Mouse (Mus musculus): ENCODE results near the gene Sema4d. TPM values are rescaled to one million over a fixed set of nuclear protein-coding genes. Genes with fewer than 3 reads are reported as not detected.

Sema4d gene
- total and polyA plus RNA-seq, 3 experiments: 17.3 to 64.7 (median 62.1) TPM

GRCm38 (mm10) chr13:51765369-51765768 lies 28.2 kb downstream of the Sema4d start:
- no peak for ATAC-seq (ENCODE audit: extremely low read depth, insufficient number of reproducible peaks, low FRiP score, poor library complexity, severe bottlenecking)
- no peak overlapping the region for H3K4me3 ChIP-seq (ENCODE audit: low read depth, low read length)
- no peaks in the 10 kb centered on the region for H3K9me3 ChIP-seq (replicated peaks)
- H3K4me1 ChIP-seq (ENCODE audit: insufficient read depth, low read depth, low read length): peaks cover 79% of the 10 kb centered on the region
- TF ChIP-seq TAL1 (conservative IDR thresholded peaks at IDR 0.05; ENCODE audit: low read depth, low read length) (no peak), GATA2 (IDR thresholded peaks at IDR 0.05; ENCODE audit: borderline replicate concordance, low read depth, low read length) (no peak), CTCF (IDR thresholded peaks at IDR 0.05; ENCODE audit: low read depth, low read length) (no peak), GATA1 (IDR thresholded peaks at IDR 0.05; ENCODE audit: borderline replicate concordance, low read length) (no peak), POLR2AphosphoS5 (IDR thresholded peaks at IDR 0.05; ENCODE audit: insufficient replicate concordance, low read depth, low read length) (no peak)
- H3K27me3 ChIP-seq (ENCODE audit: insufficient read depth, low read length): no peaks in the 10 kb centered on the region
- peaks cover 90% of the 10 kb centered on the region for H3K36me3 ChIP-seq (replicated peaks)
- no peak for DNase-seq (ENCODE audit: low spot score)

GRCm38 (mm10) chr13:51763019-51763698 lies 30.4 kb downstream of the Sema4d start:
- TF ChIP-seq TAL1 (conservative IDR thresholded peaks at IDR 0.05; ENCODE audit: low read depth, low read length): no peak
- TF ChIP-seq CTCF (IDR thresholded peaks at IDR 0.05; ENCODE audit: low read depth, low read length): no peak
- TF ChIP-seq POLR2AphosphoS5 (IDR thresholded peaks at IDR 0.05; ENCODE audit: insufficient replicate concordance, low read depth, low read length): no peak
- no peak for TF ChIP-seq GATA1 (IDR thresholded peaks at IDR 0.05; ENCODE audit: borderline replicate concordance, low read length)
- no peak for TF ChIP-seq GATA2 (IDR thresholded peaks at IDR 0.05; ENCODE audit: borderline replicate concordance, low read depth, low read length)
- DNase-seq (ENCODE audit: low spot score) (no peak), ATAC-seq (ENCODE audit: extremely low read depth, insufficient number of reproducible peaks, low FRiP score, poor library complexity, severe bottlenecking) (peak; percentile 65)
- Histone ChIP-seq H3K4me1 (ENCODE audit: insufficient read depth, low read depth, low read length) (peaks cover 80% of the 10 kb centered on the region), H3K4me3 (ENCODE audit: low read depth, low read length) (no peak overlapping the region; the same call in 1 of the 2 replicates), H3K27me3 (ENCODE audit: insufficient read depth, low read length) (no peaks in the 10 kb centered on the region), H3K36me3 (replicated peaks) (peaks cover 90% of the 10 kb centered on the region), H3K9me3 (replicated peaks) (no peaks in the 10 kb centered on the region)

DNA sequence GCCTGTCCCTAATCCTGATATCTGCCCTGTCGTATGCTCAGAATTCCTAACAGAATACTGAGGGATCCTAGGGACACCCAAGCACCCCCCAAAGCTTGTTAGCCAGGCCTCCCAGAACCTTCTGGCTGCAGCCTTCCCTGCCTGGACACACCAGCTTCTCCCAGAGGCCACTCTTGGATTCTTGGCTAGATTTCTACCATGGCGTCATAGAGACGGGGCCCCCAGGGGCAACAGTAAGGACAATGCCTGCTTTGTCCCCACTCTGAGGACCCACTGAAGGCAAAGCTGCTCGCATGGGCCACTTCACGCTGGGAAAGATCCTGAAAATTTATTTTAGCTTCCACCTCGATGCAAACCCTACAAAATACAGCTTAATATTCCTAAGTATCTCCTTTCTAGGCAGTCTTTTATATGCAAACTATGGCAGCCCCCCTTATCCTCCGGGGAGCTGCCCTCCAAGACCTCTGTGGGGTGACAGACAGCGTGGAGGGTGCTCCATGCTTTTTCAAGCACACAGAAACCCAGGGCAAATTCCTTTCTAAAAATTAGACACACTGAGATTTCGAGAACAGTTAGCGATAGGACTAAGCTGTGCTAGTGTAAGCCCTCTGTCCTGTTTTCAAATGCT lies 32.2 kb downstream of the Sema4d start:
- H3K4me1 ChIP-seq (ENCODE audit: insufficient read depth, low read depth, low read length): peaks cover 85% of the 10 kb centered on the region
- ATAC-seq (ENCODE audit: extremely low read depth, insufficient number of reproducible peaks, low FRiP score, poor library complexity, severe bottlenecking): no peak
- DNase-seq (ENCODE audit: low spot score): no peak
- TF ChIP-seq POLR2AphosphoS5 (IDR thresholded peaks at IDR 0.05; ENCODE audit: insufficient replicate concordance, low read depth, low read length): no peak
- no peak for TF ChIP-seq GATA2 (IDR thresholded peaks at IDR 0.05; ENCODE audit: borderline replicate concordance, low read depth, low read length)
- TF ChIP-seq TAL1 (conservative IDR thresholded peaks at IDR 0.05; ENCODE audit: low read depth, low read length): no peak
- TF ChIP-seq CTCF (IDR thresholded peaks at IDR 0.05; ENCODE audit: low read depth, low read length): no peak
- no peak for TF ChIP-seq GATA1 (IDR thresholded peaks at IDR 0.05; ENCODE audit: borderline replicate concordance, low read length)
- H3K36me3 ChIP-seq (replicated peaks): peaks cover 85% of the 10 kb centered on the region
- H3K4me3 ChIP-seq (ENCODE audit: low read depth, low read length): no peak overlapping the region
- H3K27me3 ChIP-seq (ENCODE audit: insufficient read depth, low read length): no peaks in the 10 kb centered on the region
- H3K9me3 ChIP-seq (replicated peaks): no peaks in the 10 kb centered on the region

- H3K9me3 ChIP-seq (replicated peaks): no peaks in the 10 kb centered on the region
- H3K36me3 ChIP-seq (replicated peaks): peaks cover 86% of the 10 kb centered on the region
- no peak overlapping the region for H3K4me3 ChIP-seq (ENCODE audit: low read depth, low read length)
- DNase-seq (ENCODE audit: low spot score): no peak
- peaks cover 87% of the 10 kb centered on the region for H3K4me1 ChIP-seq (ENCODE audit: insufficient read depth, low read depth, low read length)
- TF ChIP-seq GATA2 (IDR thresholded peaks at IDR 0.05; ENCODE audit: borderline replicate concordance, low read depth, low read length) (no peak), CTCF (IDR thresholded peaks at IDR 0.05; ENCODE audit: low read depth, low read length) (no peak), POLR2AphosphoS5 (IDR thresholded peaks at IDR 0.05; ENCODE audit: insufficient replicate concordance, low read depth, low read length) (no peak), TAL1 (conservative IDR thresholded peaks at IDR 0.05; ENCODE audit: low read depth, low read length) (no peak), GATA1 (IDR thresholded peaks at IDR 0.05; ENCODE audit: borderline replicate concordance, low read length) (no peak)
- no peaks in the 10 kb centered on the region for H3K27me3 ChIP-seq (ENCODE audit: insufficient read depth, low read length)
- no peak for ATAC-seq (ENCODE audit: extremely low read depth, insufficient number of reproducible peaks, low FRiP score, poor library complexity, severe bottlenecking)
Observed at GRCm38 (mm10) chr13:51759256-51759987, 34.1 kb downstream of the Sema4d start.

DNA sequence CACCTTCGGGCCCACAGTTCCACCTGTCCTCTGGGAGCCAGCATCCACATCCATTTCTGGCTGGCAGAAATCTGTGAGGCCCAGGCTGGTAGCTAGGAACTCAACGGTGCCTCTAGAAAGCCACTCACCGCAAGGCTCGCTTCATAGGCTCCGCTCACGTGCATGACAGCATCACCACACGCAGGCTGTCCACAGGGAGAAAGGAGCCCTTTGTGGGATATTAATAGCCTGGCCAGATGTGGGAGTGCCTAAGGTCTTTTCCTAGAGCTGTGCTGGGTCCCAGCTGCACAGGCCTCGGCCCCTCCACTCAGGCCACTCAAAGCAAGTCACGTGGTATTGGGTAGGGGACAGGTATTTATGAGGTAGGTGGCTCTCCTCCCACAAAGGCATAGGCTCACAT lies 35.1 kb downstream of the Sema4d start:
- TF ChIP-seq GATA2 (IDR thresholded peaks at IDR 0.05; ENCODE audit: borderline replicate concordance, low read depth, low read length) (no peak), GATA1 (IDR thresholded peaks at IDR 0.05; ENCODE audit: borderline replicate concordance, low read length) (no peak), POLR2AphosphoS5 (IDR thresholded peaks at IDR 0.05; ENCODE audit: insufficient replicate concordance, low read depth, low read length) (no peak), CTCF (IDR thresholded peaks at IDR 0.05; ENCODE audit: low read depth, low read length) (no peak), TAL1 (conservative IDR thresholded peaks at IDR 0.05; ENCODE audit: low read depth, low read length) (no peak)
- peaks cover 90% of the 10 kb centered on the region for H3K36me3 ChIP-seq (replicated peaks)
- no peaks in the 10 kb centered on the region for H3K27me3 ChIP-seq (ENCODE audit: insufficient read depth, low read length)
- peaks cover 88% of the 10 kb centered on the region for H3K4me1 ChIP-seq (ENCODE audit: insufficient read depth, low read depth, low read length)
- DNase-seq (ENCODE audit: low spot score) (no peak), ATAC-seq (ENCODE audit: extremely low read depth, insufficient number of reproducible peaks, low FRiP score, poor library complexity, severe bottlenecking) (no peak)
- no peaks in the 10 kb centered on the region for H3K9me3 ChIP-seq (replicated peaks)
- H3K4me3 ChIP-seq (ENCODE audit: low read depth, low read length): no peak overlapping the region

DNA sequence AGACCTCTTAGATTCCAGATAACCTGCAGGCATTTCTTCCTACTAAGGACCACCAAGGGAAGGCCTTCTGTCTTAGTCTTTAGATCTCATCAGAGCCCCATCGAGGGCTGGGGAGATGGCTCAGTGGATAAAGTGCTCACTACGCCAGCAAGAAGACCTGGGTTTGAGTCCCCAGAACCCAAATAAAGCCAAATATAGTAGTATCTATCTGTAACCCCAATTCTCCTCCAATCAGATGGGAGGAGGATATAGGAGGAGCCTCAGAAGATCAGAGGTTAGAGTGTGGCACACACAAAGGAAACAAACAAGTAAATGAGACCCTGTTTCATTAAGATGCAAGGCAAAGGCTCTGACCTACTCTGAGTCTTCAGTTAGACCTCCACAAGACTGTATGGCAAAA lies 36.4 kb downstream of the Sema4d start:
- TF ChIP-seq TAL1 (conservative IDR thresholded peaks at IDR 0.05; ENCODE audit: low read depth, low read length) (no peak), CTCF (IDR thresholded peaks at IDR 0.05; ENCODE audit: low read depth, low read length) (no peak), GATA1 (IDR thresholded peaks at IDR 0.05; ENCODE audit: borderline replicate concordance, low read length) (no peak), POLR2AphosphoS5 (IDR thresholded peaks at IDR 0.05; ENCODE audit: insufficient replicate concordance, low read depth, low read length) (no peak), GATA2 (IDR thresholded peaks at IDR 0.05; ENCODE audit: borderline replicate concordance, low read depth, low read length) (no peak)
- Histone ChIP-seq H3K4me1 (ENCODE audit: insufficient read depth, low read depth, low read length) (peaks cover 88% of the 10 kb centered on the region), H3K27me3 (ENCODE audit: insufficient read depth, low read length) (no peaks in the 10 kb centered on the region), H3K9me3 (replicated peaks) (no peaks in the 10 kb centered on the region), H3K36me3 (replicated peaks) (peaks cover 90% of the 10 kb centered on the region), H3K4me3 (ENCODE audit: low read depth, low read length) (no peak overlapping the region)
- no peak for DNase-seq (ENCODE audit: low spot score)
- ATAC-seq (ENCODE audit: extremely low read depth, insufficient number of reproducible peaks, low FRiP score, poor library complexity, severe bottlenecking): no peak

Data from G1E (cell line).